Mouse (Mus musculus) effector memory CD4-positive, alpha-beta T cell, adult 5 months (primary cell): ENCODE measurements around the gene Cpsf4l. TPM values are rescaled to one million over a fixed set of nuclear protein-coding genes. Genes with fewer than 3 reads are reported as not detected.

Experiments
- polyA plus RNA-seq: library from polyadenylated mRNA; unstranded; fragments of 100-300 nt; shearing (Covaris generic); gene quantifications from one replicate; pipeline ENCODE4 v1.2.1, GENCODE M21; 2017

The Cpsf4l gene
- polyA plus RNA-seq: not detected

DNA sequence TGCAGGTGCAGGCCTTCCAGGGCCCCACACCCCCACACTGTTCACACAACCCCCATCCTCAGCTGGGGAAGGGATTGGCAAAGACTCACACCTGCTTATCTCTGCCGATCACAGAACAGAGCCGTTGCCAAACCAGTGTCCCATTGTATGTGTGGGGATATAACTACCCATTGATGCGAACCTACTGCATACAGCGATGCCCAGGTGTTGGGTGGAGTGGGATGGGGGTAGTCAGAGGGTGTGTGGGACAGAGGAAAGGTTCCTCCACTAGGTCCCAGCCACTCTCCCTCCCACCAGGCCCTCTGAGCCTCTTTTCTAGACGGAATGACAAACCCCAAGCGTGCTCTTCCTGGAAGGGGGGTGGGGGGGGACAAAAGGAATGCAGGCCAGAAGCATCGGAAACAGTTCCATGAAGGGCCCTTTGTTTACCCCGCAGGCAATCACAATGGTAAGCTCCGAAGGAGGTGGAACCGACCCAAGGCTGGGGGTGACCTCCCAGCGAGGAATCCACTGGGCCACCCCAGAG, at the start of gene Cpsf4l:
Gene Cpsf4l, minus strand, starts transcription at position 287 of the 526 bp plus-strand sequence.

DNA sequence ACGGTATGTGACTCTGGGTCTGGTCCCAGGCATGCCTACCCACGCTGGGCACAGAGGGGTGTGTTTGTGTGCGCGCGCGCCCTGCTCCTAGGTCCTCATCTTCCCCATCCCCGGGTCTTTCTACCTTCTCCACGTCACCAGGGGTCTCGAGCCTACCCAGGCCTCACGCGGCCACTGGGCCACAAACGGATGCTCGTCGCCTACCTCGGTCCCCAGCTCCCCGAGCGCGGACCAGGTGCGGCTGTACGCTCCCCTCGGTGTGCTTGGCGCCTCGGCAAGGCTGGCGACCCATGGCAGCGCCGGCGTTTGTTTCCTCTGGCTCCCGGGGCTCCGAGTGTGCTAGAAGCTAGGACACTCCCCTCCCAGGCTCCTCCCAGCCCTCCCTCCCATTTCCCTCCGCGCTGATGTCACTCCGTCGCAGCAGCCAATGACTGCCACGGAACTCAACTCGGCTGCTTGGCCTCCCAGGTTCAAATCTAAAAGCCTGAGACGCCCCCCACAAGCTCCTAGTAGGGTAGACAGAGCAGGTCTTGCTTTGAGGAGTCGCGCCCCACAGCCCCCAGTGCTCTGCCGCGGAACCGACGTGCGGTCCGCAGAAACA, 41.8 kb upstream of the Cpsf4l start, which contains the start of gene Cdc42ep4:
Gene Cdc42ep4, minus strand, starts transcription at position 398 of the 601 bp plus-strand sequence.

DNA sequence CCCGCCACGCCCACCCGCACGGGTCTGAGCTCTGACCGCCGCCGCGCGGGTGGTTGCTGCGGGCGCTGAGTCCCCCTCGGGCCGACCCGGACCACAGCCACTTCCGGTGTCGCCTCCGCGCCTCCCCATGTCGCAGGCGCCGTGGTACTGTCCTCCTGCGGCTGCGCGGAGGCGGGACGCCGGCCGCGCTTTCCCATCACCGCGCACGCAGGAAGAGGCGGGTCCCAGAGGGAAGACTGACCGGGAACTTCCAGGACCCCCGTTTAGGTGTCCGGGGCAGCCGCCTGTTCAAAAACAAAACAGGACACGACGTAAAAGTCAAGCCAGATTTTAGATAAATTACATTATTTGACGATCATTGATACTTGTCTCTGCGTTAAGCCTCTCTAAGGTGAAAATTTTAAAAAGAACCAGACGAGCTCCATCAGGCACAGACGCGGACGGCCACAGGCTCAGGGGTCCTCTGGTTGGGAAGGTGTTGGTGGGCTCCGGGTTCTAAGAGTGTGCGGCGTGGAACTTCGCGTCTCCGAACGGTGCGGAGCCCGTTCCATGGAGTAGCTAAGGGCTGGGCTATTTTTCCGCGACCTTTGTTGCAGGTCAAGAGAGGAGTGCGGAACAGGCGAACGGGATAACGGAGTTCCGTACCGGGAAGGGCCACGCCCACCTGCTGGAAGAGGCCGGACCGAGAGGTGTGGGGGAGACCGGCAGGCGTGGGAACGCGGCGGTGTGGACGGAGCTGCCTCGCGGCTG, 25.7 kb downstream of the Cpsf4l start, which contains the start of the genes Fam104a and D11Wsu47e:
Gene Fam104a, minus strand, starts transcription at position 199 of the 750 bp plus-strand sequence.
Gene D11Wsu47e, plus strand, starts transcription at position 456 of the 750 bp plus-strand sequence.

DNA sequence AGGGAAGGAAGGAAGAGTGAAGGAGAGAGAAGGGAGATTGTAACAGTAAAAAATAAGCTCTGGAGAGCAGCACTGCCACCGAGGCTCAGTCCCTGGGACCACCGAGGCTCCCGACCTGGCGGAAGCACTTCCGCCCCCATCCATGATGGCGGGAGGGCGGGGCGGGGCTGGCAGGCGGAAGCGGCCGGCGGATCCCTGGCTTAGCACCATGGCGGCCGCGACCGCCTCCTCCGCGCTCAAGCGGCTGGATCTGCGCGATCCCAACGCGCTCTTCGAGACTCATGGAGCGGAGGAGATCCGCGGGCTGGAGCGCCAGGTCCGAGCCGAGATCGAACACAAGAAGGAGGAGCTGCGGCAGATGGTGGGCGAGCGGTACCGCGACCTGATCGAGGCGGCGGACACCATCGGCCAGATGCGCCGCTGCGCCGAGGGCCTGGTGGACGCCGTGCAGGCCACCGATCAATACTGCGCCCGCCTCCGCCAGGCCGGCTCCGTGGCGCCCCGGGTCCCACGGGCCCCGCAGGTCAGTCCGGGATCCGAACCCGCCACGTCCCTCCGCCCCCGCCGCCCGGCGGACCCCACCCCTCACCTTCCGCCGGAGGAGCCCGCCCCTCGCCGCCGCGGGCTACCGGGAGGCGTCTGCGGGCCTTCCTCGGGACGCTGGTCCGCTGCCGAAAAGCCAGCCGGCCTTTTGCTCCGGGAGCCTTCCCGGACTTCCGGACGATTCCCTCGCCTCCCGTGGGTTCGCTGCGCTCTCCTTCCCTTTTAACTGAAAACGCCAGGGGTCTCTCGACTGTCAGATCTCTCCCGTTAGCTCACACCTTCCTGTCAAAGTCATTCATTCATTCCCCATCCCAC, 60.2 kb downstream of the Cpsf4l start, which contains the start of gene Slc39a11:
Gene Slc39a11, minus strand, starts transcription at position 727 of the 858 bp plus-strand sequence.

DNA sequence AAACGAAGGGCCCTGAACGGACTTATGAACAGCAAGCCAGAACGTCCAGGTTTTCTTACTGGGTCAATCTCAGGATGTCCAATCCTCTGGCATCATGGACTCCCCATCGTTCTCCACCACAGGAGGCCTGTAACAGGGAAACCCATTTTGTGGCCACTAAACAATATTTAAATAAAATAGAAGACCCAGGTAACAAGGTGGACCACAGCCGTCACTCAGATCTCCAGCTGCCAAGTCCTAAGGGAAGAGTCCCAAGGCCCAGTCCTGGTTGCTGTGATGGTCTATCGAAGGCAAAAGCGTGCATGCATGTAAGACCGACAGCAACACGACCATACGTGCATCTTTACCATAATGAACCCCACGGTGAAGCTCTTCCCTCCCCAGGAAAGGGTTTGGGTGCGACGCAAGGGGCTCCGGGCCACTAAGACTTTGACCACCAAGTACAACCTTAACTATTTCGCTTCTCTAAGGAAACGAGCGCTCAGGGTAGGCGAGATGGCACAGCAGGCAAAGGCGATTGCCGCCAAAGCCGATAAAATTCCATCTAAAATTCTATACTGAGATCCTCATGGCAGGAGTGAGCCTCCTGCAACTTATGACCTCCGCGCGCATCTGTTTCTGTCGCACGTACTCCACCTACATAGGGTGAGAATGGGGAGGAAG, 61.0 kb downstream of the Cpsf4l start, which contains the start of gene Cog1:
Gene Cog1, plus strand, starts transcription at position 480 of the 663 bp plus-strand sequence.

Other genes with a start within 250 kb of the Cpsf4l start
- gene Sstr2, start 90.7 kb downstream of the Cpsf4l start, polyA plus RNA-seq: not detected
- gene Cog1, start 60.8 kb downstream of the Cpsf4l start, polyA plus RNA-seq: 37.7 TPM
- 39.9 TPM for gene Slc39a11, start 59.9 kb downstream of the Cpsf4l start, polyA plus RNA-seq
- 43.1 TPM for gene Fam104a, start 25.9 kb downstream of the Cpsf4l start, polyA plus RNA-seq
- gene D11Wsu47e, start 25.6 kb downstream of the Cpsf4l start, polyA plus RNA-seq: 10.9 TPM
- gene Cdc42ep4, start 41.9 kb upstream of the Cpsf4l start, polyA plus RNA-seq: 5.3 TPM